Mouse (Mus musculus) heart, embryonic 14.5 days (tissue): ENCODE measurements at regions not wholly inside any gene's neighbourhood (a gene's known extent, or its start where the extent isn't known, plus 50 kb on each side); places are given as distances from the start of the nearest gene placed in this dataset.

Experiments used
- ATAC-seq: fragments of 200-750 bp; cut with Nextera tagmentation; 2 replicates; pipeline ENCODE4 v1.8.0; 2017; ENCODE audit warnings: low read depth, moderate TSS enrichment; ENCODE audit not compliant: insufficient number of reproducible peaks, insufficient read depth, low FRiP score
- H3K27ac ChIP-seq, 2 experiments: fragments of 200-500 bp in 1 of 2; fragments of 300-500 bp in 1 of 2; sonication (generic) in 1 of 2; replicated peaks in 1 of 2; 2 replicates each; pipeline ENCODE4 v1.5.1; 2012 to 2014; ENCODE audit warnings: low read depth in 2 of 2, low read length in 2 of 2, control low read depth in 1 of 2, mild to moderate bottlenecking in 1 of 2, mixed read lengths in 1 of 2; ENCODE audit not compliant: control insufficient read depth in 1 of 2, insufficient read depth in 1 of 2
- H3K27me3 ChIP-seq: fragments of 300-500 bp; sonication (generic); 2 replicates; pipeline ENCODE4 v1.6.1; 2014; ENCODE audit warnings: mild to moderate bottlenecking, low read length, control low read depth; ENCODE audit not compliant: control insufficient read depth, insufficient read depth
- H3K36me3 ChIP-seq: fragments of 300-500 bp; sonication (generic); 2 replicates; pipeline ENCODE4 v1.6.1; 2014; ENCODE audit warnings: mild to moderate bottlenecking, control low read depth, low read length, mixed read lengths; ENCODE audit not compliant: control insufficient read depth, insufficient read depth
- H3K4me1 ChIP-seq, 2 experiments: fragments of 200-500 bp in 1 of 2; fragments of 300-500 bp in 1 of 2; sonication (generic) in 1 of 2; 2 replicates each; pipeline ENCODE4 v1.6.1; 2012 to 2014; ENCODE audit warnings: low read length in 2 of 2, control low read depth in 1 of 2, mixed read lengths in 1 of 2; ENCODE audit not compliant: control insufficient read depth in 2 of 2, insufficient read depth in 2 of 2
- H3K4me2 ChIP-seq: fragments of 300-500 bp; sonication (generic); 2 replicates; pipeline ENCODE4 v1.6.1; 2014; ENCODE audit warnings: mild to moderate bottlenecking, low read length
- H3K4me3 ChIP-seq, 2 experiments: fragments of 200-500 bp in 1 of 2; fragments of 300-500 bp in 1 of 2; sonication (generic) in 1 of 2; 2 replicates each; pipeline ENCODE4 v1.5.1; 2012 to 2014; ENCODE audit warnings: low read length in 2 of 2, mild to moderate bottlenecking in 2 of 2, control low read depth in 1 of 2, low read depth in 1 of 2, moderate library complexity in 1 of 2; ENCODE audit not compliant: control insufficient read depth in 1 of 2, insufficient read depth in 1 of 2
- H3K9ac ChIP-seq: fragments of 300-500 bp; sonication (generic); 2 replicates; pipeline ENCODE4 v1.6.1; 2014; ENCODE audit warnings: mild to moderate bottlenecking, low read length
- H3K9me3 ChIP-seq: fragments of 300-500 bp; sonication (generic); 2 replicates; pipeline ENCODE4 v1.6.1; 2016; ENCODE audit warnings: low read length, control low read depth; ENCODE audit not compliant: control insufficient read depth
- WGBS: fragments of 180-500 bp; shearing (Covaris S2); extraction: QIAGEN DNeasy Blood & Tissue Kit; methylation state at CpG from one replicate; pipeline ENCODE4 v1.1.7; 2014; 5-methylcytosine and 5-hydroxymethylcytosine counted together

DNA sequence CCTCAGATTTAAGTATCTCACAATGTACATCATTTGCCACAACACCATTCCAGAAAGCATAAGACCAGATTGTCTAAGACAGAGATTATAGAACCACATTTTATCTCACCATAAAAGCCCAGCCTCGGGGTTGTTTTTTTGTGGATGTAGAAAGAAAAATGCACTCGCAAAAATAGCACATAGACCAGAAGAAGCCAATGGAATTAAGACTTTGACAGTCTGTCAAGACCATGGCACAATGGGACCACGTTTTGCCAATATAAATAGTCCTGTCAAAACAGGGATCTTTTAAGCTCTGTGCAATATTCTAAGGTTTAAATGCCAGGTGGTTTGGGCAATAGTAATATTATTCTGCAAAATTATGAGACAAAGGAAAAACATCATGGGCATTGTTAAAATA lies 547.3 kb downstream of the Adgrl2 start:
- no peaks in the 10 kb centered on the region for H3K9me3 ChIP-seq
- peaks cover 78% of the 10 kb centered on the region for H3K27me3 ChIP-seq
- ATAC-seq = no peak
- H3K27ac ChIP-seq = no peak overlapping the region
- WGBS = 60% methylated on average over 3 of the region's 3 CpGs
- no peaks in the 10 kb centered on the region for H3K36me3 ChIP-seq
- no peak overlapping the region for H3K9ac ChIP-seq
- no peak overlapping the region for H3K4me2 ChIP-seq
- H3K4me1 ChIP-seq = 0 out of 4 replicates have a peak, but pooled peaks cover 0 to 3% of the 10 kb centered on the region in 2 experiments
- no peak overlapping the region for H3K4me3 ChIP-seq

DNA sequence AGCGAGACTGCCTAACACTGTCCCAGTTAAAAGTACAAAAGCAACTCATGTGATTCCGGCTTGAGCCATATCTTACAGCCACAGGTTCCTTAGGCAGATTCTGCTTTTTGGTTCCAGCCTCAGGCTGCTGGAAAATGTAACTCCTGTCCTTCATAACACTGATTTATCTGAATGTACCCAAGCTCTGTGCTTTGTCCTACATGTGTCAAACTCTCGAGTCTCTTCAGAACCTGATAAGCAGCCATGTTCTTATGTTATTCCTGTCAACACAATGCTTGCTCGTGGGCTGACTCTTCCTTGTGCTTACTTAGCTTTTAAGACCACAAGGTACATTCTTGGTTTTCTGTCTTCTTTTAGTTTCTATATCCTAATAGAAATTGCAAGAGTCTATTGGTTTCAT lies 556.3 kb downstream of the Adgrl2 start:
- peaks cover 75% of the 10 kb centered on the region for H3K27me3 ChIP-seq
- no peak overlapping the region for H3K4me3 ChIP-seq
- no peaks in the 10 kb centered on the region for H3K9me3 ChIP-seq
- no peak overlapping the region for H3K4me2 ChIP-seq
- no peak overlapping the region for H3K27ac ChIP-seq
- WGBS = 13% methylated on average over 4 of the region's 4 CpGs
- no peaks in the 10 kb centered on the region for H3K4me1 ChIP-seq
- H3K36me3 ChIP-seq = no peaks in the 10 kb centered on the region
- no peak overlapping the region for H3K9ac ChIP-seq
- no peak for ATAC-seq

DNA sequence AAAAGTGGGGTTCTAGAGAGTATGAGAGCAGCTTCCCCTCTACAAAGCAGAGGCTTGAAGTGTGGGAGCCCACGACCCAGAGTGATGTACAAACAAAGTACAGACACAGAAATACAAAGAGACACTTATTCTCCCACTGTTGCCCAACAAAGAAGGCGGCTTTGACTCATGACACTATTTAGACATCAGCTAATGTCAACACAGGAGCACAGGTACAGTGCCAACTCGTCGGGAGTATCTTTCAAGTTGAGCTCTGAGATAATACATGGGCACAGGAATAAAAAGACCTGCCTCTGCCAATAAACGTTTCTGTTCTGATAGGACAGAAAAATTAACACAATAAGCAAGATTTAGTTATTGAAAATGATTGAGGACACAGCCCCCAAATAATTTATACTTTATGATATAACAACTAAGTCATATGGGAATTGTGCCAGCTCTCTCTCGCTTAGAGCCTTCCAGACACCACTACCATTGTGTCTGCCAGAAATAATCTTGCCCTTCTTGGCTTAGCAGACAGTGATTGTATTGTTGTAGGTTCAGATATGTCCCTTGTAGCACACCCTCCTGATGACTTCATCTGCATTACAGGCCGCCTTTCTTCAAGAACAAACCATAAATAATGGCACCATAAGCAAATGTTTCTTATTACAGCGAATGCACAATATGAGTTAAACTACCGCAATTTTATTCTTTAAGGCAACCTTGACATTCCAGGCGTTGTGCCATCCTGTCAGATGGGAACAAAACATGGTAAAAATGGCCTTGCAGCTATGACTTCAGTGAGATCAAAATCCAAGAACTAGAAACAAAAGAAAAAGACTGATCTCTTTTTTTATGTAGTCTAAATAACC lies 561.1 kb downstream of the Adgrl2 start:
- no peak overlapping the region for H3K27ac ChIP-seq
- H3K27me3 ChIP-seq = peaks cover 89% of the 10 kb centered on the region
- no peaks in the 10 kb centered on the region for H3K36me3 ChIP-seq
- no peak for ATAC-seq
- H3K9me3 ChIP-seq = no peaks in the 10 kb centered on the region
- H3K9ac ChIP-seq = no peak overlapping the region
- H3K4me2 ChIP-seq = no peak overlapping the region
- H3K4me3 ChIP-seq = no peak overlapping the region
- H3K4me1 ChIP-seq = 0 out of 4 replicates have a peak, but pooled peaks cover 0 to 3% of the 10 kb centered on the region in 2 experiments
- WGBS = 49% methylated on average over 10 of the region's 10 CpGs

DNA sequence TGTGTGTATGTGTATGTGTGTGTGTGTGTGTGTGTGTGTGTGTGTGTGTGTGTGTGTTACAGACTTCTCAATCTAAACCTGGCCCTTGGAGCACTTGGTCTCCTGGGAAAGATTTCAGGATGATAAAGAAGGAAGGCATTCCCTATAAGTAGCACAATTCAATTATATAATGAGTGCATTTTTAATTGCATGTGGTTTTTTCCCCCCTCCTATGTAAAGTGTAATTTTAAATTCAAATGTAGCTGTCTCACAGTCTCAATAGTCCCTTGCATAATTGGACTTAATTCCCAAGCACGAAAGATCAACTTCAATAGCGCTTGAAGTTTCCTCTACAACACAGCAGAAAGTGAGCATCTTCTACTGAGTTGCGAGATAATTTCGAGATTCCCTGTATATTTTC lies 566.3 kb downstream of the Adgrl2 start:
- Histone ChIP-seq H3K4me2 (no peak overlapping the region), H3K27me3 (peaks cover 95% of the 10 kb centered on the region), H3K4me1 (0 out of 4 replicates have a peak, but pooled peaks cover 3% of the 10 kb centered on the region in 2 experiments), H3K9me3 (no peaks in the 10 kb centered on the region), H3K27ac (no peak overlapping the region), H3K4me3 (no peak overlapping the region), H3K36me3 (no peaks in the 10 kb centered on the region), H3K9ac (no peak overlapping the region)
- no peak for ATAC-seq
- 94% methylated on average over 4 of the region's 4 CpGs for WGBS

DNA sequence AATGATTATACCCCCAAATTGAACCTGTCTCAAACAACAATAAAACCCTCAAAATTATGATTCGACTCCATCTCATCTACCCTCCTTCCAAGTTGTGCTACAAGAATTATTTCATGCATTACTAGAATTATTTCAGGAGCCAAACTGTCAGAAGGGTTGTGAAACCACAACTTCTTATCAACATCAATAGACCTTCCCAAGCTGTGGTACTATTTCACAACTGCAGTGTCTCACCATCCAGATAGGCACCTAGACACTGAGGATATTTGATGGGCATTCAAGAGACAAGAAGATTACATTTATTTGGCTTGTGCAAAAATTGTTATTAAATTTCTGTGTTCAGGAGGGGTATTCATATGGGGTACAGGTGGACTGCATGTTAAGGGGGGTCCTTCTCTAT lies 567.0 kb downstream of the Adgrl2 start:
- Histone ChIP-seq H3K27ac (no peak overlapping the region), H3K27me3 (peaks cover 92% of the 10 kb centered on the region), H3K4me3 (no peak overlapping the region), H3K36me3 (no peaks in the 10 kb centered on the region), H3K4me1 (0 out of 4 replicates have a peak, but pooled peaks cover 0 to 3% of the 10 kb centered on the region in 2 experiments), H3K4me2 (no peak overlapping the region), H3K9me3 (no peaks in the 10 kb centered on the region), H3K9ac (no peak overlapping the region)
- no peak for ATAC-seq
- WGBS = 77% methylated on average over 1 of the region's 1 CpGs

DNA sequence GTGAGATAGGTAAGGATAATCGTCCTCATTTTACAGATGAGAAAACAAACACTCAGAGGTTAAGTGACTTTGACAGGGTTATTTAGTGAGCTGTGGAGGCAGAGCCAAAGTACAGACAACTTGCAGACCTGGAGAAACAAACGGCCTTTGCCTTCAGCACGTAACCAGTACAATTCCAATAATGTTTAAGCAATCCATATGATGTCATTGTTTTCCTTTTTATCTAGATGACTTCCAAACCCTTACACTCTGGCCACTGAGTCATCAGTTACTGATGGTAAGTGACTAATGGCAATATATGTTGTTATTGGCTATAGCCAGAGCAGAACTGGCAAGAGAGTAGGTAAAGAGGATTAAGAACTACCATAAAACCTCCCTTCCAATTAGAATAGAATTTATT lies 567.6 kb downstream of the Adgrl2 start:
- H3K27me3 ChIP-seq = peaks cover 91% of the 10 kb centered on the region
- no peak overlapping the region for H3K4me2 ChIP-seq
- no peak overlapping the region for H3K9ac ChIP-seq
- no peaks in the 10 kb centered on the region for H3K9me3 ChIP-seq
- H3K36me3 ChIP-seq = no peaks in the 10 kb centered on the region
- no peak overlapping the region for H3K27ac ChIP-seq
- 30% methylated on average over 3 of the region's 3 CpGs for WGBS
- ATAC-seq = no peak
- H3K4me1 ChIP-seq = 0 out of 4 replicates have a peak, but pooled peaks cover 2 to 3% of the 10 kb centered on the region in 2 experiments
- no peak overlapping the region for H3K4me3 ChIP-seq

DNA sequence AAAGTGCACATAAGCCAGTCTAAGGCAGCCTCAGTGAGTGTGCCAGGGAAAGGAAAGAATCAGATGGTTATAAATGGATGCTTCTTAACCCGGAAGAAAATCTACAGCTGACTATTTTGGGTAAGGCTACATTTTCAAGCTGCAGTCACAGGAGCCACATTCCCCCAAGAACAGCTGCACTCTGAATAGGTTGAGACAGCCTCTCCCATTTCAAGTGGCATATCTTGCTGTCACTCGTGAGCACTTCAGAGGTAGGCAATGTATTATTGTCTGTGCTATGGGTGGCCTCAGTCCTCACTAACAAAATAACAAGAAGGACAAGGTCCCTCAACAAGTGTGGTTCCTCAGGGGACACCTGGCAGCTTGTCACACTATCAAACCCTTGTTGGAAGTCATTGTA lies 568.1 kb downstream of the Adgrl2 start:
- no peaks in the 10 kb centered on the region for H3K36me3 ChIP-seq
- 23% methylated on average over 2 of the region's 2 CpGs for WGBS
- H3K27me3 ChIP-seq = peaks cover 89% of the 10 kb centered on the region
- no peak for ATAC-seq
- no peak overlapping the region for H3K27ac ChIP-seq
- no peak overlapping the region for H3K4me3 ChIP-seq
- 0 out of 4 replicates have a peak, but pooled peaks cover 2 to 3% of the 10 kb centered on the region in 2 experiments for H3K4me1 ChIP-seq
- no peak overlapping the region for H3K9ac ChIP-seq
- H3K4me2 ChIP-seq = no peak overlapping the region
- H3K9me3 ChIP-seq = no peaks in the 10 kb centered on the region
